Mouse (Mus musculus): ENCODE measurements around the gene Cab39l. TPM values are rescaled to one million over a fixed set of nuclear protein-coding genes. Genes with fewer than 3 reads are reported as not detected.

Gene Cab39l
- polyA plus RNA-seq, 1 experiment from 2014 or later = 25.2 TPM

GRCm38 (mm10) chr14:59440039-59440438 lies 733 bp upstream of the Cab39l start:
- Histone ChIP-seq H3K9me3 (no peaks in the 10 kb centered on the region), H3K4me1 (peaks cover 14% of the 10 kb centered on the region), H3K9ac (peak overlapping the region; percentile 93), H3K27me3 (replicated peaks) (no peaks in the 10 kb centered on the region), H3K4me3 (peak overlapping the region; percentile 89), H3K4me2 (peak overlapping the region; percentile 88), H3K27ac (replicated peaks) (no peak overlapping the region), H3K36me3 (no peaks in the 10 kb centered on the region)
- 13% methylated on average over 7 of the region's 7 CpGs for WGBS
- no peak for ATAC-seq (ENCODE audit: extremely low read depth, insufficient number of reproducible peaks, low FRiP score, low TSS enrichment)

- H3K9ac ChIP-seq = peak overlapping the region; percentile 93
- peak overlapping the region; percentile 91 for H3K27ac ChIP-seq (replicated peaks)
- H3K4me1 ChIP-seq = peaks cover 16% of the 10 kb centered on the region
- whole genome bisulfite sequencing = 10% methylated on average over 6 of the region's 6 CpGs
- no peaks in the 10 kb centered on the region for H3K9me3 ChIP-seq
- no peaks in the 10 kb centered on the region for H3K27me3 ChIP-seq (replicated peaks)
- H3K4me2 ChIP-seq = peak overlapping the region; percentile 88
- ATAC-seq (ENCODE audit: extremely low read depth, insufficient number of reproducible peaks, low FRiP score, low TSS enrichment) = no peak
- H3K4me3 ChIP-seq = peak overlapping the region; percentile 89
- H3K36me3 ChIP-seq = no peaks in the 10 kb centered on the region
Measured at GRCm38 (mm10) chr14:59441472-59441805, 667 bp downstream of the Cab39l start.

GRCm38 (mm10) chr14:59445421-59445820 lies 4.6 kb downstream of the Cab39l start:
- WGBS = 80% methylated on average over 1 of the region's 1 CpGs
- ATAC-seq (ENCODE audit: extremely low read depth, insufficient number of reproducible peaks, low FRiP score, low TSS enrichment) = no peak
- H3K9me3 ChIP-seq = peaks cover 7% of the 10 kb centered on the region; the same call in 1 of the 2 replicates
- H3K27ac ChIP-seq (replicated peaks) = no peak overlapping the region
- H3K4me3 ChIP-seq = no peak overlapping the region
- H3K36me3 ChIP-seq = 0 out of 2 replicates have a peak, but pooled peaks cover 7% of the 10 kb centered on the region
- H3K27me3 ChIP-seq (replicated peaks) = no peaks in the 10 kb centered on the region
- H3K4me2 ChIP-seq = no peak overlapping the region
- H3K9ac ChIP-seq = no peak overlapping the region
- H3K4me1 ChIP-seq = peaks cover 16% of the 10 kb centered on the region

DNA sequence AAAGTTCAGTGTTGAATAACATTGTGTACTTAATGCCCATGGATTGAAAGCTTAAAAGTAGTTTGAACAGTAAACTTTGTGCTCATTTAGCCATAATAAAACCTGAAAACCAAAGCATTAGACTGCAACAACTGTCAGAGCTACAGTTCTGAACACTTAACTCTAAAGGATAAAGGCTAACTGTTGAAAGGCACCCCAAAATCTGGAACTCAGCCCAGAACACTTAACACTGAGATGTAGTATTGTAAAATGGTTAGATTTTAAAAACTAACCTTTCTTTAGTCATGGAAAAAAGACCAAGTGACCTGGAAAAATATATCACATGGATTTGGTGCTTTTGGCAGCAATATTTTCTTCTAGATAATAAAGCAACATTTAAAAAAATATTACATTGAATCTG lies 7.2 kb downstream of the Cab39l start:
- no peak for ATAC-seq (ENCODE audit: extremely low read depth, insufficient number of reproducible peaks, low FRiP score, low TSS enrichment)
- Histone ChIP-seq H3K9me3 (peaks cover 7% of the 10 kb centered on the region; the same call in 1 of the 2 replicates), H3K4me2 (no peak overlapping the region), H3K27me3 (replicated peaks) (no peaks in the 10 kb centered on the region), H3K9ac (no peak overlapping the region), H3K27ac (replicated peaks) (no peak overlapping the region), H3K36me3 (0 out of 2 replicates have a peak, but pooled peaks cover 7% of the 10 kb centered on the region), H3K4me3 (no peak overlapping the region), H3K4me1 (peaks cover 13% of the 10 kb centered on the region)

- Histone ChIP-seq H3K36me3 (peaks cover 11% of the 10 kb centered on the region), H3K4me2 (no peak overlapping the region), H3K9me3 (no peaks in the 10 kb centered on the region), H3K9ac (no peak overlapping the region), H3K4me3 (no peak overlapping the region), H3K4me1 (peaks cover 6% of the 10 kb centered on the region; the same call in 1 of the 2 replicates), H3K27me3 (replicated peaks) (no peaks in the 10 kb centered on the region), H3K27ac (replicated peaks) (no peak overlapping the region)
- WGBS = 83% methylated on average over 2 of the region's 2 CpGs
- ATAC-seq (ENCODE audit: extremely low read depth, insufficient number of reproducible peaks, low FRiP score, low TSS enrichment) = no peak
Measured at GRCm38 (mm10) chr14:59466503-59466902, 25.7 kb downstream of the Cab39l start.

DNA sequence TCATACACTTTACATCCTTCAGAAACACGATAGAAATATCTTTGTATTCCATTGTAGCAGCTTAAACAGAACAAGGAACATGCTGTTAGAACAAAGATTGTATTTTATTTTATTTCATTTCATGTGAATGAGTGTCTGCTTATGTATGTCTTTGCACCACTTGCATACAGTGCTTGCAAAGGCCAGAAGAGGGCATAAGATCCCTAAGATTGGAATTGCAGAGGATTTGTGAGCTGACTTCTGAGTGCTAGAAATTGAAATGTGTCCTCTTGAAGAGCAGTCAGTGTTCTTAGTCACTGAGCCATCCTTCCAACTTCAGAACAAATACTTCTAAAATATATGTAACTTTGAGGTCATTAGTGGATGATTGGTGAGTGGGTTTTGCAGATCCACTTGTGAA lies 27.0 kb downstream of the Cab39l start:
- no peaks in the 10 kb centered on the region for H3K9me3 ChIP-seq
- no peak overlapping the region for H3K9ac ChIP-seq
- no peaks in the 10 kb centered on the region for H3K27me3 ChIP-seq (replicated peaks)
- no peak overlapping the region for H3K4me2 ChIP-seq
- no peak overlapping the region for H3K4me3 ChIP-seq
- WGBS = 53% methylated on average over 1 of the region's 1 CpGs
- no peak overlapping the region for H3K27ac ChIP-seq (replicated peaks)
- no peak for ATAC-seq (ENCODE audit: extremely low read depth, insufficient number of reproducible peaks, low FRiP score, low TSS enrichment)
- peaks cover 6% of the 10 kb centered on the region; the same call in 1 of the 2 replicates for H3K4me1 ChIP-seq
- 0 out of 2 replicates have a peak, but pooled peaks cover 3% of the 10 kb centered on the region for H3K36me3 ChIP-seq

DNA sequence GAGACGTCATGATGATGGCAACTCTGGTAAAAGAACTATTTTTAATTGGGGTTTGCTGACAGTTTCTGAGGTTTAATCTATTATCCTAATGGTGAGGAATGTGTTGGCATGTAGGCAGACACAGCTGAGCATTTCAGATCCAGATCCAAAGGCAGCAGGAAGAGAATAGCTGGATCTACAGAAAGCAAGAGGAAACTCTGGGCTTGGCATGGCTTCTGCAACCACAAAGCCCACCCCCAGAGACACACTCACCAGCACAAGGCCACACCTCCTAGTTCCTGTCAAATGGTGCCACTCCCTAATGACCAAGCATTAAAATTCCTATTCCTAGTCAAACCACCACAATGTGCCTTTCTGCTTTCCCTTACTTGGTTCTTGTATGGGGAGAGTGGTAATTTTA lies 30.0 kb downstream of the Cab39l start:
- Histone ChIP-seq H3K4me2 (no peak overlapping the region), H3K4me1 (peaks cover 6% of the 10 kb centered on the region; the same call in 1 of the 2 replicates), H3K27me3 (replicated peaks) (no peaks in the 10 kb centered on the region), H3K4me3 (no peak overlapping the region), H3K36me3 (0 out of 2 replicates have a peak, but pooled peaks cover 3% of the 10 kb centered on the region), H3K27ac (replicated peaks) (no peak overlapping the region), H3K9ac (no peak overlapping the region), H3K9me3 (no peaks in the 10 kb centered on the region)
- WGBS = 84% methylated on average over 1 of the region's 1 CpGs
- ATAC-seq (ENCODE audit: extremely low read depth, insufficient number of reproducible peaks, low FRiP score, low TSS enrichment) = no peak

DNA sequence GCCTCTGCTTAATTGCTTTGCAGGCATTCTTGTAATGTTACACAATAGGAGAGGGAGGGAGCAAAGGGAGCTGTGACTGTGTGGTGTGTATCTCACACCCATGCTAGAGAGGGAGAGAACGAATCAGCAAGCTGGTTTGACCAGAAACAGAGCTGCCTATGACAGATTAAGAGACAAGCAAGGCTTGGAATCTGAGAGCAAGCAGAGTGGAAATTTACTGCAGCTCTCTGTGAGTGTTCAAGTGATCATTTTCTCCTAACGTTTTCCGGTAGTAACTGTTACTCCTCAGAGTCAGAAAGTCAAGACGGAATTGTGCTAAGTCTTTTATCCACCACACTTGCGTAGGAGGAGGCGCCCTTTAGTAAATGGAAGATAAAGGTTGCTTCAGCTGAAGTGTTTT lies 37.9 kb downstream of the Cab39l start:
- Histone ChIP-seq H3K27me3 (replicated peaks) (no peaks in the 10 kb centered on the region), H3K27ac (replicated peaks) (peak overlapping the region; percentile 72), H3K4me3 (peak overlapping the region; percentile 36), H3K9me3 (no peaks in the 10 kb centered on the region), H3K9ac (peak overlapping the region; percentile 63), H3K4me2 (peak overlapping the region; percentile 61), H3K36me3 (no peaks in the 10 kb centered on the region), H3K4me1 (peaks cover 13% of the 10 kb centered on the region)
- ATAC-seq (ENCODE audit: extremely low read depth, insufficient number of reproducible peaks, low FRiP score, low TSS enrichment) = no peak
- WGBS = 19% methylated on average over 6 of the region's 6 CpGs

DNA sequence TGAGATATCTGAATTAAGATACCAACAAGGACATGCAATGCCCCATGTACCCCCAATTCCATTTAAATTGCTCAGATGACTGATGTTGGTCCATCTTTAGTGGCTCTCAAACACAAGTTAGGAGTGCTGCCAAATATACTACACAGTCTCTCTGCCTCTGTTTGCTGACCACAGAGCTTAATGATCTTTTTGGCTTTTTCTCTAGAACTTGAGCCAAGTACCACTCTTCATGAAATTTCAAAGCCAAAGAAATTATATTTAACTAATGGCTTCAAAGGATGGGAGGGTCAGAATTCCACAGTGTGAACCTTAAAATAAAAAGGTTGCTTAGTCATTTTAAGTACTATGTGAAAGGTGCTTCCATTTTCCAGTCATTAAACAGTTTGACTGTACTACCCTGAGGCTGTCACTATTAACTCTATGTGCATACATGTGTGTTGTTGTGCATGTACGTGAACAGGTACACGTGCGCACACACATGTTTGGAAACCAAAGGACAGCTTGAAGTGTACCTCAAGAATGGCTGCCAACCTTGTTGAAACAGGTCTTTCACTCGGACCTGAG lies 44.6 kb downstream of the Cab39l start:
- Histone ChIP-seq H3K27ac (replicated peaks) (no peak overlapping the region), H3K27me3 (replicated peaks) (no peaks in the 10 kb centered on the region), H3K9ac (no peak overlapping the region), H3K36me3 (no peaks in the 10 kb centered on the region), H3K4me1 (no peaks in the 10 kb centered on the region), H3K4me3 (no peak overlapping the region), H3K9me3 (no peaks in the 10 kb centered on the region), H3K4me2 (no peak overlapping the region)
- 79% methylated on average over 4 of the region's 4 CpGs for WGBS
- ATAC-seq (ENCODE audit: extremely low read depth, insufficient number of reproducible peaks, low FRiP score, low TSS enrichment) = no peak

DNA sequence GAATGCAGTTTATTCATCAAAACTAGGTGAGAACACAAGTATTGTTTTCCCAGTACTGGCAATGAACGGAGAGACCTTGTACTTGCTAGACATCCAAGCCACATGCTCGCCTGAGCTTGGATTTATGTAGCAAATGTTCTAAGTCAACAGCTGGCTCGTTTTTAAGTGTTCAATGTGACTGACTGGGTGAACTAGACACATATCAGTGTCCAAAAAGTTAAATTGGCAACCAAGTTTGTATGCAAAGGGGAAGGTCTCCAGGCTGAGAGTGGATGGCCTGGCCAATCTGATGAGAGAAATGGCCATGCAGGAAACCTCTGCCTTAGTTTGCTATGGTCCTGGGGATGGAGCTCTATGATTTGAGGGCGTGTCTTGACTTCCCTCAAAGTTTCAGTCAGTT lies 51.6 kb downstream of the Cab39l start:
- no peaks in the 10 kb centered on the region for H3K9me3 ChIP-seq
- H3K36me3 ChIP-seq = 0 out of 2 replicates have a peak, but pooled peaks cover 2% of the 10 kb centered on the region
- ATAC-seq (ENCODE audit: extremely low read depth, insufficient number of reproducible peaks, low FRiP score, low TSS enrichment) = no peak
- WGBS = 73% methylated on average over 4 of the region's 4 CpGs
- no peak overlapping the region for H3K27ac ChIP-seq (replicated peaks)
- no peaks in the 10 kb centered on the region for H3K4me1 ChIP-seq
- H3K4me3 ChIP-seq = no peak overlapping the region
- no peaks in the 10 kb centered on the region for H3K27me3 ChIP-seq (replicated peaks)
- H3K4me2 ChIP-seq = no peak overlapping the region
- H3K9ac ChIP-seq = no peak overlapping the region

DNA sequence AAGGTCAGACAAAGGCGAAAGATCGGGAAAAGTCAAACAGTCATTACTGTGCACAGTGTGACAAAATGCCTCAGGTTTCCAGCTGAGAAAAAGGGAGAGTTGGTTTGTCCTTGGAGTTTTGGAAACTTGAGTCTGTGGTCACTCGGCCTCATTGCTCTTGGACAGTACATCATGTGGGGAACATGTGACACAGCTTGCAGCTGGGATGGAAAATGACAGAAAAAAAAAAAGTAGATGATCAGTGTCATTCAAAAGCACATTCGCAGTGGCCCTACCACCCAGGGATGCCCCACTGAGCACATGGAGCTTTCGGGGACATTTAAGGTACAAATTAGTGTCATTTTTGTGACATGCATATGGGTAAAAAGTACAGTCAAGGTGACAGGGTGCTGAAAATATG lies 57.2 kb downstream of the Cab39l start:
- Histone ChIP-seq H3K4me2 (no peak overlapping the region), H3K36me3 (peaks cover 14% of the 10 kb centered on the region; the same call in 1 of the 2 replicates), H3K4me1 (no peaks in the 10 kb centered on the region), H3K27me3 (replicated peaks) (no peaks in the 10 kb centered on the region), H3K27ac (replicated peaks) (no peak overlapping the region), H3K4me3 (no peak overlapping the region), H3K9me3 (no peaks in the 10 kb centered on the region), H3K9ac (no peak overlapping the region)
- ATAC-seq (ENCODE audit: extremely low read depth, insufficient number of reproducible peaks, low FRiP score, low TSS enrichment) = no peak
- WGBS = 90% methylated on average over 5 of the region's 5 CpGs

DNA sequence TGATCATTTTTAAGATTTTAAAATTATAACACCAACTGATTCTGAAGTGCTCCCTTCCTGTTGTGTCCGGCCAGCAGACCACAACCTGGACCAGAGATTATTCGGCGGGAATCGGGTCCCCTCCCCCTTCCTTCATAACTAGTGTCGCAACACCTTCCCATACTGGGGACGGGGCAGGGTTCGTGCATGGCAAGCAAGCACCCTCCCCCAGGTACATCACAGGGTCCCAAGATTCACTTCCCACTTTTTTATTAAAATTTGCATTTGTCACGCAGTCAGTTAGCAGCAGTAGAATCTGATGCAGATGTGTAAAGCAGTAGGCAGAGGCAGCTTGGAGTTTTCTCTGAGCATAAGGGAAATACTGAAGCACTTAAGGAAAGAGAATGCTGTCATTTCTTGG lies 64.1 kb downstream of the Cab39l start:
- 91% methylated on average over 8 of the region's 8 CpGs for WGBS
- Histone ChIP-seq H3K27ac (replicated peaks) (no peak overlapping the region), H3K4me1 (peaks cover 1% of the 10 kb centered on the region; the same call in 1 of the 2 replicates), H3K27me3 (replicated peaks) (no peaks in the 10 kb centered on the region), H3K4me2 (no peak overlapping the region), H3K9me3 (no peaks in the 10 kb centered on the region), H3K4me3 (no peak overlapping the region), H3K36me3 (peaks cover 29% of the 10 kb centered on the region), H3K9ac (no peak overlapping the region)
- no peak for ATAC-seq (ENCODE audit: extremely low read depth, insufficient number of reproducible peaks, low FRiP score, low TSS enrichment)

Data from heart, embryonic 13.5 days (tissue).